Mouse (Mus musculus) forelimb bud, embryonic 11.5 days (tissue): ENCODE data around the gene Jade3.
A peak's percentile ranks its signal among the peaks of the same experiment; 100 is the strongest.
"Not testable (repeated sequence)": the region's sequence is repeated elsewhere in the genome, so short reads cannot be mapped to it uniquely, and the experiment has no call there.

Experiments
- DNase-seq: peaks from one replicate; pipeline ENCODE4 v3.0.0-alpha.2; 2012; ENCODE audit warnings: low read depth, low spot score

Jade3 gene

GRCm38 (mm10) chrX:20425140-20425838, at the start of gene Jade3:
Gene Jade3 (plus strand): TSS chrX:20425688.
- DNase-seq, result peak; percentile 74

- no peak for DNase-seq
Observed at GRCm38 (mm10) chrX:20379347-20380014, 46.0 kb upstream of the Jade3 start.

- DNase-seq, result no peak
Observed at GRCm38 (mm10) chrX:20382260-20382659, 43.2 kb upstream of the Jade3 start.

GRCm38 (mm10) chrX:20387006-20387405, 38.5 kb upstream of the Jade3 start:
- no peak for DNase-seq

- DNase-seq, result not testable (repeated sequence)
Observed at GRCm38 (mm10) chrX:20391964-20392363, 33.5 kb upstream of the Jade3 start.

- DNase-seq, result no peak
Observed at GRCm38 (mm10) chrX:20392942-20393341, 32.5 kb upstream of the Jade3 start.

- DNase-seq, result no peak
Observed at GRCm38 (mm10) chrX:20404068-20404467, 21.4 kb upstream of the Jade3 start.

- DNase-seq, result no peak
Observed at GRCm38 (mm10) chrX:20406909-20407308, 18.6 kb upstream of the Jade3 start.

- DNase-seq, result no peak
Observed at GRCm38 (mm10) chrX:20407676-20408075, 17.8 kb upstream of the Jade3 start.

GRCm38 (mm10) chrX:20411382-20411781, 14.1 kb upstream of the Jade3 start:
- no peak for DNase-seq

- DNase-seq, result no peak
Observed at GRCm38 (mm10) chrX:20412221-20412620, 13.3 kb upstream of the Jade3 start.

- no peak for DNase-seq
Observed at GRCm38 (mm10) chrX:20414885-20415622, 10.4 kb upstream of the Jade3 start.

- DNase-seq, result no peak
Observed at GRCm38 (mm10) chrX:20418461-20418860, 7.0 kb upstream of the Jade3 start.

- DNase-seq, result no peak
Observed at GRCm38 (mm10) chrX:20419536-20419935, 6.0 kb upstream of the Jade3 start.

- no peak for DNase-seq
Observed at GRCm38 (mm10) chrX:20425839-20426449, 456 bp downstream of the Jade3 start.

GRCm38 (mm10) chrX:20483213-20483612, 57.7 kb downstream of the Jade3 start:
- no peak for DNase-seq

- DNase-seq, result no peak
Observed at GRCm38 (mm10) chrX:20497682-20498081, 72.2 kb downstream of the Jade3 start.

GRCm38 (mm10) chrX:20520290-20520939, 94.9 kb downstream of the Jade3 start:
- DNase-seq, result no peak

- no peak for DNase-seq
Observed at GRCm38 (mm10) chrX:20521578-20521977, 96.1 kb downstream of the Jade3 start.

GRCm38 (mm10) chrX:20532621-20533020, 107.1 kb downstream of the Jade3 start:
- DNase-seq, result no peak

- no peak for DNase-seq
Observed at GRCm38 (mm10) chrX:20543867-20544266, 118.4 kb downstream of the Jade3 start.

- DNase-seq, result no peak
Observed at GRCm38 (mm10) chrX:20547609-20548008, 122.1 kb downstream of the Jade3 start.
